Mouse (Mus musculus) adrenal gland, adult 18-20 months (tissue): ENCODE data around the gene Itpr1. TPM values are rescaled to one million over a fixed set of nuclear protein-coding genes. Genes with fewer than 3 reads are reported as not detected.

Source experiments
- DNase-seq, 2 experiments: peaks; one replicate each; pipeline ENCODE4 v3.0.0; 2021 to 2022; ENCODE audit warnings: low spot score in 2 of 2
- total RNA-seq, 2 experiments: library from RNA; stranded (reverse); gene quantifications; 1 replicate in 1 of 2; 2 replicates in 1 of 2; pipeline ENCODE4 v1.2.3; 2021

The Itpr1 gene
- total RNA-seq, 2 experiments from 2014 or later, result 114 to 186 TPM

GRCm38 (mm10) chr6:108274364-108275084 lies 61.6 kb downstream of the Itpr1 start:
- DNase-seq, result no peak

GRCm38 (mm10) chr6:108276880-108277507 lies 64.1 kb downstream of the Itpr1 start:
- DNase-seq, result no peak

- DNase-seq, result no peak
These were observed 64.9 kb downstream of the Itpr1 start for GRCm38 (mm10) chr6:108277622-108278396.

- DNase-seq, result no peak
These were observed 66.1 kb downstream of the Itpr1 start for GRCm38 (mm10) chr6:108278826-108279630.

- DNase-seq, result no peak
These were observed 69.2 kb downstream of the Itpr1 start for GRCm38 (mm10) chr6:108282131-108282530.

- no peak for DNase-seq
These were observed 69.7 kb downstream of the Itpr1 start for GRCm38 (mm10) chr6:108282621-108283020.

- no peak for DNase-seq
These were observed 71.8 kb downstream of the Itpr1 start for GRCm38 (mm10) chr6:108284688-108285087.

GRCm38 (mm10) chr6:108288979-108289378 lies 76.1 kb downstream of the Itpr1 start:
- no peak for DNase-seq

- no peak for DNase-seq
These were observed 78.1 kb downstream of the Itpr1 start for GRCm38 (mm10) chr6:108290978-108291377.

- no peak for DNase-seq
These were observed 78.7 kb downstream of the Itpr1 start for GRCm38 (mm10) chr6:108291556-108291955.

- DNase-seq, result no peak
These were observed 89.0 kb downstream of the Itpr1 start for GRCm38 (mm10) chr6:108301856-108302255.

- DNase-seq, result no peak
These were observed 91.0 kb downstream of the Itpr1 start for GRCm38 (mm10) chr6:108303619-108304567.

- DNase-seq, result peak in 1 of 2 experiments; percentile 18
These were observed 92.4 kb downstream of the Itpr1 start for GRCm38 (mm10) chr6:108305171-108305779.

- peak; percentile 40 to 46 for DNase-seq
These were observed 93.3 kb downstream of the Itpr1 start for GRCm38 (mm10) chr6:108306240-108306639.

- no peak for DNase-seq
These were observed 94.2 kb downstream of the Itpr1 start for GRCm38 (mm10) chr6:108306910-108307584.

- no peak for DNase-seq
These were observed 94.9 kb downstream of the Itpr1 start for GRCm38 (mm10) chr6:108307770-108308169.

- DNase-seq, result no peak
These were observed 96.7 kb downstream of the Itpr1 start for GRCm38 (mm10) chr6:108309391-108310182.

GRCm38 (mm10) chr6:108313056-108313455 lies 100.2 kb downstream of the Itpr1 start:
- no peak for DNase-seq
